Mouse (Mus musculus): Measurements from ENCODE around the gene Abcb7. TPM values are rescaled to one million over a fixed set of nuclear protein-coding genes. Genes with fewer than 3 reads are reported as not detected.

Gene Abcb7
- polyA plus RNA-seq (2017; shearing (Covaris generic)) = 17.0 TPM

DNA sequence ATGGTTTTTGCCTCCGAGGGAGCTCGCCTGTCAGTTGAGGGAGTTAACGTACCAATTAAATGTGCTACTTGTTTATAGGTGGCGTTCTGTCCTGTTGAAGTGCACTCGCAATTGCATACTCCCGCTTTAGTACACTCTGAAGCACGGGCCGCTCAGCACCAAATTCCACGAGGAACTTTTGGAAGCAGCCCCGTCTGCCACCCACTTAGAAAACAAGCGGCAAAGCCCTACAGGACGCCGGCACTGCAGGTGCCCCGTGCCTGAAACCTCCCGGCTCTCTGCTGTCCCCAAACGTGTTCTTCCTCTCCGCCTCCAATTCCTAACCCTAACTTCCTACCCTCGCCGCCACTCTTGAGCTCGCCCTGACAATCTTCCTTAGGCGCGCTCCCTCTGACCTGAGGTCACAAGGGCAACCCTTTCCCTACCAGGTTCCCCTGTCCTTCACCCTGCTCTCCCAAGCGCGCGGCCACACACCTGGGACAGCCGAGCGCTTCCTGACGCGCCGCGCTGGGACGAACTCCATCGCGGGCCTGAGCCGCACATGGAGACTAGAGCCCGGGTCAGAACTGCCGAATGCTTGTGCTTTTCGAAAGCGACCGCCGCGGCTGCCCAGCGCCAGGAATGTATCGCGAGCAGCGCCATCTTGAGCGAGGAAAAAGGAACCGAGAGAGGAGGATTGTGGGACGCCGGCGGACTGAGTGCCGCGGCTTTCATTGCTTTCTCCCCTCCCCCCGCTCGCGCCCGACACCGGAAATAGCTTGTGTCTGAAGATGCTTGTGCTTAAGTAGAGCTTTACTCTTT lies at the start of gene Abcb7:
Gene Abcb7, minus strand, starts transcription at position 674 of the 801 bp plus-strand sequence.

Other genes starting within 250 kb of the Abcb7 start
- not detected for gene Nexmif, start 212.7 kb downstream of the Abcb7 start, polyA plus RNA-seq (2017; shearing (Covaris generic))
- gene Uprt, start 69.0 kb upstream of the Abcb7 start, polyA plus RNA-seq (2017; shearing (Covaris generic)) = 1.5 TPM

Measured in CD4-positive, CD25-positive, alpha-beta regulatory T cell (primary cell).